ENCODE assay signal across 11 mouse cellular contexts in the genomic region with DNA sequence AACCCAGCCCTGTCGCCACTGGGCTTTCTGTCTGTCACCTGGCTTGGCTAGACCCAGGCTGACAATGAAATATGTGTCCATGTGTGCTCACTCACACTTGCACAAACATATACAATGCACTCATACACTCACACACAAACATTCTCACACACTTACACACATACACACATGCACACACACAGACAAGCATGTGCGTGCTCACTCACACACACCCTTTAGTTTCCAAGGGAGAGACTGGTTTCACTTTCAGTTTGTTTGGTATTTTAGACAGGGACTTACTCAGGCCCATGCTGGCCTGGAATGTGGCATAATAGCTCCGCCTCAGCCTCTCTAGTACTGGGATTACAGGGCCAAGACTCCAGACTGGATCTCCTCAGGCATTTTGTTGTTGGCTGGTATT.
A peak's percentile ranks its signal among the peaks of the same experiment; 100 is the strongest.
DNase-seq lines count a peak whose midpoint lies in the region; ATAC-seq and TF ChIP-seq lines count a peak whose summit lies in the region.
"Had no signal": no experiment of that assay in that cellular context is flagged by ENCODE, and none has a peak within 500 bp of the region (broad histone marks: within the 10 kb centered on the region; RNA-seq: fewer than 3 reads in every experiment).

No protein-coding gene starts in this region.

- no peak for TF ChIP-seq EP300 in heart, adult 2 months (IDR thresholded peaks at IDR 0.05; ENCODE audit: insufficient read depth, low read depth, low read length)

- WGBS in heart, adult 2 months, result 45% methylated on average over 3 of the region's 3 CpGs
- WGBS in intestine, embryonic 16.5 days, result 51% methylated on average over 3 of the region's 3 CpGs

- no peaks in the 10 kb centered on the region for H3K79me2 ChIP-seq in heart, adult 2 months (replicated peaks; ENCODE audit: control insufficient read depth, insufficient read depth, low read length)

- H3K4me1 ChIP-seq in heart, adult 2 months (ENCODE audit: control insufficient read depth, insufficient read depth, low read length), result no peaks in the 10 kb centered on the region
- 0 out of 2 replicates have a peak, but pooled peaks cover 3% of the 10 kb centered on the region for H3K4me1 ChIP-seq in intestine, embryonic 16.5 days (ENCODE audit: control insufficient read depth, insufficient read depth, low read length)
- H3K4me1 ChIP-seq: neural tube, embryonic 12.5 days had no signal

- no peak for TF ChIP-seq POLR2A in heart, adult 2 months (IDR thresholded peaks at IDR 0.05; ENCODE audit: insufficient read depth, low read depth, low read length)

- peak overlapping the region; percentile 56; the same call in 1 of the 2 replicates for H3K9ac ChIP-seq in heart, adult 2 months (ENCODE audit: low read depth, low read length)
- H3K9ac ChIP-seq in intestine, embryonic 16.5 days (ENCODE audit: low read depth, low read length), result no peak overlapping the region
- H3K9ac ChIP-seq: neural tube, embryonic 12.5 days had no signal

- peak overlapping the region; percentile 28; the same call in 1 of the 2 replicates for H3K4me2 ChIP-seq in intestine, embryonic 16.5 days (ENCODE audit: low read depth, low read length)
- H3K4me2 ChIP-seq: neural tube, embryonic 12.5 days had no signal

- intact Hi-C loops in heart, adult 2 months (cut with DNase I), result no loop called here

- peak; percentile 77 for ATAC-seq in intestine, embryonic 16.5 days
- ATAC-seq in megakaryocyte progenitor cell, adult 5-6 weeks (replicated peaks; ENCODE audit: poor library complexity), result peak; percentile 84
- ATAC-seq: hindbrain, embryonic 16.5 days had no signal

- H3K9me3 ChIP-seq in intestine, embryonic 16.5 days (ENCODE audit: control insufficient read depth, low read length), result no peaks in the 10 kb centered on the region
- H3K9me3 ChIP-seq: neural tube, embryonic 12.5 days had no signal

- H3K4me3 ChIP-seq in heart, adult 2 months, result peak overlapping the region; percentile 26; the same call in 1 of the 2 replicates
- H3K4me3 ChIP-seq in intestine, embryonic 16.5 days (ENCODE audit: low read length), result peak overlapping the region; percentile 2; the same call in 1 of the 2 replicates
- H3K4me3 ChIP-seq: neural tube, embryonic 12.5 days had no signal

- no peaks in the 10 kb centered on the region for H3K27me3 ChIP-seq in heart, adult 2 months (ENCODE audit: control insufficient read depth, insufficient read depth, low read length)
- H3K27me3 ChIP-seq in intestine, embryonic 16.5 days (replicated peaks; ENCODE audit: control insufficient read depth, insufficient read depth, low read length), result no peaks in the 10 kb centered on the region
- H3K27me3 ChIP-seq: neural tube, embryonic 12.5 days had no signal

- H3K36me3 ChIP-seq in heart, adult 2 months (ENCODE audit: control insufficient read depth, insufficient read depth, low read length), result no peaks in the 10 kb centered on the region
- no peaks in the 10 kb centered on the region for H3K36me3 ChIP-seq in intestine, embryonic 16.5 days (ENCODE audit: control insufficient read depth, insufficient read depth, low read length)
- H3K36me3 ChIP-seq: neural tube, embryonic 12.5 days had no signal

- no peak overlapping the region for H3K27ac ChIP-seq in heart, adult 2 months
- H3K27ac ChIP-seq in intestine, embryonic 16.5 days (ENCODE audit: low read length), result no peak overlapping the region
- H3K27ac ChIP-seq: neural tube, embryonic 12.5 days had no signal

- TF ChIP-seq CTCF in heart, adult 2 months (IDR thresholded peaks at IDR 0.05), result no peak

- peak in 1 of 2 experiments; percentile 5 for DNase-seq in heart, adult 2 months
- no peak for DNase-seq in heart, postnatal 4 days
- DNase-seq in c-Kit-positive CD71-negative TER-119-negative erythroid progenitor cells, embryonic 14.5 days (ENCODE audit: low read depth), result peak; percentile 6
- no peak for DNase-seq in urinary bladder, adult 2 months (ENCODE audit: low spot score)
- no peak for DNase-seq in gastrocnemius, adult 18-20 months (ENCODE audit: low spot score)
- DNase-seq in right cerebral cortex, postnatal 4 days, result no peak
- DNase-seq: cerebellum, postnatal 14 days had no signal
